Mouse (Mus musculus): ENCODE measurements around the gene Rapgef4. TPM values are rescaled to one million over a fixed set of nuclear protein-coding genes. Genes with fewer than 3 reads are reported as not detected.
A peak's percentile ranks its signal among the peaks of the same experiment; 100 is the strongest.

The Rapgef4 gene
- total and polyA plus RNA-seq, 2 experiments from 2014 or later = 27.0 to 58.7 TPM

- 85% methylated on average over 2 of the region's 2 CpGs for WGBS
- Histone ChIP-seq H3K27ac (ENCODE audit: low read depth, low read length) (no peak overlapping the region), H3K36me3 (ENCODE audit: insufficient read depth) (no peaks in the 10 kb centered on the region), H3K27me3 (ENCODE audit: insufficient read depth, low read length) (no peaks in the 10 kb centered on the region), H3K4me2 (ENCODE audit: low read depth) (no peak overlapping the region), H3K9me3 (ENCODE audit: low read length) (no peaks in the 10 kb centered on the region), H3K9ac (no peak overlapping the region), H3K4me1 (ENCODE audit: insufficient read depth) (no peaks in the 10 kb centered on the region), H3K4me3 (ENCODE audit: low read depth, low read length) (no peak overlapping the region)
- no peak for ATAC-seq
- DNase-seq = no peak
- no peak for TF ChIP-seq CTCF (IDR thresholded peaks at IDR 0.05; ENCODE audit: low read depth)
Measured at GRCm38 (mm10) chr2:72017168-72017567, 36.1 kb downstream of the Rapgef4 start.

GRCm38 (mm10) chr2:72018736-72019135 lies 37.7 kb downstream of the Rapgef4 start:
- 79% methylated on average over 1 of the region's 1 CpGs for WGBS

GRCm38 (mm10) chr2:72020755-72021154 lies 39.7 kb downstream of the Rapgef4 start:
- Histone ChIP-seq H3K4me2 (ENCODE audit: low read depth) (no peak overlapping the region), H3K27me3 (ENCODE audit: insufficient read depth, low read length) (no peaks in the 10 kb centered on the region), H3K9ac (no peak overlapping the region), H3K36me3 (ENCODE audit: insufficient read depth) (no peaks in the 10 kb centered on the region), H3K9me3 (ENCODE audit: low read length) (no peaks in the 10 kb centered on the region), H3K4me1 (ENCODE audit: insufficient read depth) (no peaks in the 10 kb centered on the region), H3K4me3 (ENCODE audit: low read depth, low read length) (no peak overlapping the region), H3K27ac (ENCODE audit: low read depth, low read length) (no peak overlapping the region)
- DNase-seq (no peak), ATAC-seq (no peak)
- 97% methylated on average over 15 of the region's 15 CpGs for WGBS
- no peak for TF ChIP-seq CTCF (IDR thresholded peaks at IDR 0.05; ENCODE audit: low read depth)

More at GRCm38 (mm10) chr2:72018736-72019135, 37.7 kb downstream of the Rapgef4 start:
- no peaks in the 10 kb centered on the region for H3K36me3 ChIP-seq (ENCODE audit: insufficient read depth)
- no peak overlapping the region for H3K4me3 ChIP-seq (ENCODE audit: low read depth, low read length)
- no peak overlapping the region for H3K27ac ChIP-seq (ENCODE audit: low read depth, low read length)
- ATAC-seq (no peak), DNase-seq (no peak)
- H3K4me2 ChIP-seq (ENCODE audit: low read depth) = no peak overlapping the region
- no peak overlapping the region for H3K9ac ChIP-seq
- no peaks in the 10 kb centered on the region for H3K9me3 ChIP-seq (ENCODE audit: low read length)
- no peaks in the 10 kb centered on the region for H3K4me1 ChIP-seq (ENCODE audit: insufficient read depth)
- H3K27me3 ChIP-seq (ENCODE audit: insufficient read depth, low read length) = no peaks in the 10 kb centered on the region
- no peak for TF ChIP-seq CTCF (IDR thresholded peaks at IDR 0.05; ENCODE audit: low read depth)

- no peak for ATAC-seq
- Histone ChIP-seq H3K4me3 (ENCODE audit: low read depth, low read length) (no peak overlapping the region), H3K9me3 (ENCODE audit: low read length) (no peaks in the 10 kb centered on the region), H3K36me3 (ENCODE audit: insufficient read depth) (no peaks in the 10 kb centered on the region), H3K4me1 (ENCODE audit: insufficient read depth) (no peaks in the 10 kb centered on the region), H3K27ac (ENCODE audit: low read depth, low read length) (no peak overlapping the region), H3K27me3 (ENCODE audit: insufficient read depth, low read length) (no peaks in the 10 kb centered on the region), H3K9ac (no peak overlapping the region), H3K4me2 (ENCODE audit: low read depth) (no peak overlapping the region)
- WGBS = 64% methylated on average over 5 of the region's 5 CpGs
- no peak for TF ChIP-seq CTCF (IDR thresholded peaks at IDR 0.05; ENCODE audit: low read depth)
- DNase-seq = no peak
Measured at GRCm38 (mm10) chr2:72021440-72021839, 40.4 kb downstream of the Rapgef4 start.

GRCm38 (mm10) chr2:72021845-72022244 lies 40.8 kb downstream of the Rapgef4 start:
- H3K4me1 ChIP-seq (ENCODE audit: insufficient read depth) = no peaks in the 10 kb centered on the region
- no peaks in the 10 kb centered on the region for H3K9me3 ChIP-seq (ENCODE audit: low read length)
- no peaks in the 10 kb centered on the region for H3K36me3 ChIP-seq (ENCODE audit: insufficient read depth)
- 0 out of 2 replicates have a peak, but pooled peaks have one; percentile 4 for TF ChIP-seq CTCF (IDR thresholded peaks at IDR 0.05; ENCODE audit: low read depth)
- no peak overlapping the region for H3K4me3 ChIP-seq (ENCODE audit: low read depth, low read length)
- 35% methylated on average over 3 of the region's 3 CpGs for WGBS
- H3K27me3 ChIP-seq (ENCODE audit: insufficient read depth, low read length) = no peaks in the 10 kb centered on the region
- DNase-seq = no peak
- no peak overlapping the region for H3K4me2 ChIP-seq (ENCODE audit: low read depth)
- H3K9ac ChIP-seq = no peak overlapping the region
- H3K27ac ChIP-seq (ENCODE audit: low read depth, low read length) = no peak overlapping the region
- ATAC-seq = no peak

GRCm38 (mm10) chr2:72023791-72024190 lies 42.8 kb downstream of the Rapgef4 start:
- no peak for ATAC-seq

GRCm38 (mm10) chr2:72025660-72026059 lies 44.6 kb downstream of the Rapgef4 start:
- H3K27ac ChIP-seq (ENCODE audit: low read depth, low read length) = no peak overlapping the region
- H3K4me2 ChIP-seq (ENCODE audit: low read depth) = no peak overlapping the region
- no peaks in the 10 kb centered on the region for H3K36me3 ChIP-seq (ENCODE audit: insufficient read depth)
- H3K27me3 ChIP-seq (ENCODE audit: insufficient read depth, low read length) = no peaks in the 10 kb centered on the region
- WGBS = 91% methylated on average over 5 of the region's 5 CpGs
- H3K9ac ChIP-seq = no peak overlapping the region
- TF ChIP-seq CTCF (IDR thresholded peaks at IDR 0.05; ENCODE audit: low read depth) = no peak
- H3K9me3 ChIP-seq (ENCODE audit: low read length) = no peaks in the 10 kb centered on the region
- no peak overlapping the region for H3K4me3 ChIP-seq (ENCODE audit: low read depth, low read length)
- no peaks in the 10 kb centered on the region for H3K4me1 ChIP-seq (ENCODE audit: insufficient read depth)
- ATAC-seq (no peak), DNase-seq (no peak)

More at GRCm38 (mm10) chr2:72023791-72024190, 42.8 kb downstream of the Rapgef4 start:
- Histone ChIP-seq H3K9ac (no peak overlapping the region), H3K27me3 (ENCODE audit: insufficient read depth, low read length) (no peaks in the 10 kb centered on the region), H3K4me2 (ENCODE audit: low read depth) (no peak overlapping the region), H3K27ac (ENCODE audit: low read depth, low read length) (no peak overlapping the region), H3K4me3 (ENCODE audit: low read depth, low read length) (no peak overlapping the region), H3K9me3 (ENCODE audit: low read length) (no peaks in the 10 kb centered on the region), H3K4me1 (ENCODE audit: insufficient read depth) (no peaks in the 10 kb centered on the region), H3K36me3 (ENCODE audit: insufficient read depth) (no peaks in the 10 kb centered on the region)
- 94% methylated on average over 5 of the region's 5 CpGs for WGBS
- TF ChIP-seq CTCF (IDR thresholded peaks at IDR 0.05; ENCODE audit: low read depth) = no peak
- no peak for DNase-seq
